Mouse (Mus musculus) frontal cortex, postnatal 25 days (tissue): Measurements from ENCODE around the gene Trim9.
A peak's percentile ranks its signal among the peaks of the same experiment; 100 is the strongest.

Source experiments
- DNase-seq, 2 experiments: peaks; one replicate each; pipeline ENCODE4 v3.0.0; 2022; ENCODE audit warnings: low spot score in 2 of 2

Trim9 gene

GRCm38 (mm10) chr12:70347202-70347841 lies at the start of gene Trim9:
Trim9 (minus strand) TSS chr12:70347614.
- DNase-seq, result peak; percentile 95

GRCm38 (mm10) chr12:70395061-70395460 lies 47.6 kb upstream of the Trim9 start:
- no peak for DNase-seq

- DNase-seq, result no peak
Observed at GRCm38 (mm10) chr12:70391236-70391635, 43.8 kb upstream of the Trim9 start.

- no peak for DNase-seq
Observed at GRCm38 (mm10) chr12:70374976-70375375, 27.6 kb upstream of the Trim9 start.

- no peak for DNase-seq
Observed at GRCm38 (mm10) chr12:70372874-70373273, 25.5 kb upstream of the Trim9 start.

- DNase-seq, result no peak
Observed at GRCm38 (mm10) chr12:70369348-70369747, 21.9 kb upstream of the Trim9 start.

- DNase-seq, result no peak
Observed at GRCm38 (mm10) chr12:70368820-70369219, 21.4 kb upstream of the Trim9 start.

DNA sequence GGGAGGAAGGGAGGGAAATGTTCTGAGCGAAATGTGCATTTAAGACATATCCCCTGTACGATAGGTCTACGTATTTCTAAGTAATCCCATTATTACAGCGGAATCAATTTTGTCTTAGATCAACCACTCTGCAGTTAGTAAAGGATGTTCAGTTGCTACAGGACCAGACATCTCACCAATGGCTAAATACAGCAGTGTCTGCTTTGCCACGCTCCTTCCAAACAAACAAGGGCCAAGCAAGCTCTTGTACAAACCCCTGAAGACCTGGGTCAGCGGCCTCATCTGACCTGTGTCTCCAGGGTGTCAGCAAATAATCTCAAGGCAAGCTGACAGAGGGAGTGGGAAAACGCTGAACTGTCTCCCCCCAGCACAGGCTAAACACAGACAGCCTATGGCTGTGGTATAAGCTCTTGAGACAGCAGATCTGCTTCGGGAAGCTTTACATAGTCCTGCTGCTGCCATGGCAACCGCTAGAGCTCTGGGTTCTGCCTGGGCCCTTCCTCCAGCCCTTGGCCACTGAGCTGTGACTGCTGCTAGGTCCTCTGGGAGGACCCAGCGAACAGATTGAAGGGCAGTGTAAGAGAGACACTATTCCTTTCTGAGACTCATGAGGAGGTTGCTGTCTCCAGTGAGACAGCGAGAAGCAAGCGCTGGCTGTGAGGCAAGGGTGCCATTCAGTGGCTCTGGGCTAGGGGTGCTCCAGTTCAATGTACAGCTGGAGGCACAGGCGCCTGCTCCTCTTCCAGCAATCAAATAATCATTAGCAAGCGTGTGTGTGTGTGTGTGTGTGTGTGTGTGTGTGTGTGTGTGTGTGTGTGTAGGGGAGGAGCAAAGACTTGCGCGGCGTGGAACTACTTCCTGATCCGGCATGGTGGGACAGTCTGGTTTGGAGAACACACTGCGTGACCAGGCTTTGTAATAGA lies 20.2 kb upstream of the Trim9 start:
- DNase-seq, result peak; percentile 46 to 52

- no peak for DNase-seq
Observed at GRCm38 (mm10) chr12:70363016-70363415, 15.6 kb upstream of the Trim9 start.

- no peak for DNase-seq
Observed at GRCm38 (mm10) chr12:70360276-70360675, 12.9 kb upstream of the Trim9 start.

- DNase-seq, result no peak
Observed at GRCm38 (mm10) chr12:70359443-70359842, 12.0 kb upstream of the Trim9 start.

DNA sequence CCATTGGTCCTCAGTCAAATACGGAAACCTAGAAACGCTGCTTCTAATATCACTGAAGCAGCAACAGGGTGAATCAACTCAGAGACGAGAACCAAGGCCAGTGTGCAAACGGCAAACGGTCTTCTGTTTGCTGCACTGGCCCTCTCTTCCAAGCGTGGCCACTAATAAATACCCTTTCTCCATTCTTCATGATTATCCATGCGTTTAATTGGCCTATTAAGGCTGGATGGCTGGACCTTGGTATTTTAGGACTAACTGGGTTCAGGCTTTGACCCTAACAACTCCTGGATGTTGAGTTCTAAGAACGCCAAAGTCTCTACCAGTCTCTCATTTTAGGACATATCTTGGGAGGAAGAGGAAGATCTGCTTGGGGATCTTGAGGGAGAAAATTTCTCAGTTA lies 7.5 kb upstream of the Trim9 start:
- no peak for DNase-seq

GRCm38 (mm10) chr12:70350490-70350889 lies 3.1 kb upstream of the Trim9 start:
- DNase-seq, result no peak

GRCm38 (mm10) chr12:70349788-70350187 lies 2.4 kb upstream of the Trim9 start:
- no peak for DNase-seq

GRCm38 (mm10) chr12:70348026-70348425 lies 612 bp upstream of the Trim9 start:
- no peak for DNase-seq

GRCm38 (mm10) chr12:70346139-70347026 lies 1.0 kb downstream of the Trim9 start:
- DNase-seq, result peak; percentile 54

DNA sequence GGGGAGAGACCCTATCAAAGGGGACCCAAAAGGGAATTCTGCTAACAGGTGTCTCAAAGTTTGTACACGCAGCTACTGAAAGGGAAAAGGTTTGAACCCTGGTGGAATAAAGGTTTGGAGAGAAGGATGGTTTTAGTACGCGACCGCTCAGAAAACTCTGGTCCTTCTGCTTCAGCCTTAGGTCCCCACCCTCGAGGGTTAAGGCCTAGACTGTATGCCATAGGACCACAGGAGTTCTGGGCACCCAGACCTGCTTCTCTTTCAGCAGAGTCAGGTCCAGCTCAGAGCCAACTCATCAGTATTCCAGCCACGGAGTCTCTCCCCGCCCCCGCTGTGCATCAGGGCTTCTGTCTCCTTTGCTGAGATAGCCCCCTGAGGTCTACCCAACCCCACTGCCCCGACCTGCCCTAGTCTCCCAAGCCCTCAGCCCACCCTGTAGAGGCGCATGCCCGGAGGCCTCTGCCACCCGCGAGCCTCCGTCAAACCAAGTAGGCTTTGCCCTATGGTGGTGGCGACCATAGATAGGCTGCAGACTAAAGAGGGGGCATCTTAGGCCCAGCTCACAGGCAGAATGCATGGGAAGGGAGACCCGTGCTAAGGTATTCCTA lies 1.8 kb downstream of the Trim9 start:
- DNase-seq, result peak; percentile 36 to 50

DNA sequence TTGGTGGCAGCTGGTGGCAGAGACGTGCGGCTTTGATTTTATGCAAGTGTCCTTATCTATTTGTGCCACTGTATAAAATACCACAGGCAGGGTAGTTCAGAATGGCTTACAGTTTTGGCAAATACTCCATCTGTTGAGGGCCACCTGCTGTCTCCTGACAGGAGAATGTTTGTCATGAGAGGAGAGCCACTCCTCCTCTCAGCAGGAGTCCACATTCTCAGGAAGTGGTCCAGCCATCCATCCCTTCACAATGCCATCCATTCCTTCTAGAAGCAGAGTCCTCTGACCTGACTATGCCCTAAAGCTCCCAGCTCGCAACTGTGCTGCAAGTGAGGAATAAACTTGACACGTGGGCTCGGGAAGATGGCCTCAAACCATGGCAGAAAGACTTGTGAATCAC lies 12.2 kb downstream of the Trim9 start:
- DNase-seq, result no peak

GRCm38 (mm10) chr12:70333253-70333805 lies 14.1 kb downstream of the Trim9 start:
- DNase-seq, result no peak

DNA sequence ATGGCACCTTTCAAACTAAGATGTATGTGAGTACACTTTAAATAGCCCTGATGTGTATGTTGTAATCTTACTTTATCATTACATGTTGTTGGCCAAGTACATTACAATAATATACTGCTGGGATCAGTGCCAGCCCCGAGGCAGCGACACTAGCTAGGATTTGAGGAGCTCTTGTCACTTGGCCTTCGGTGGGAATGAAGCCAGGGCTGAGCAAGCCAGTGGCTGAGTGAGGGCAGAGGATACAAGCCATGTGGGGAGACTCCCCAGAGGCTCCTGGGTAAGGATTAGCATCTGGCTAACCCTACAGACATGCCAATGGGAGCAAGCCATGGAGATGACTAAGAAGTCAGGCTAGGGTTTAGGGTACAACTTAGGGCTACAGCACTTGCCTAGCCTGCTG lies 18.4 kb downstream of the Trim9 start:
- DNase-seq, result no peak

- no peak for DNase-seq
Observed at GRCm38 (mm10) chr12:70326956-70327355, 20.5 kb downstream of the Trim9 start.
